Mouse (Mus musculus) neutrophil, adult 83 days (primary cell): ENCODE data around the gene F930015N05Rik. TPM values are rescaled to one million over a fixed set of nuclear protein-coding genes. Genes with fewer than 3 reads are reported as not detected.

Source experiments
- total RNA-seq, 2 experiments: library from RNA; stranded (reverse); gene quantifications; one replicate each; pipeline ENCODE4 v1.2.4; 2023

F930015N05Rik gene
- not detected for total RNA-seq

GRCm38 (mm10) chr11:64436412-64436727 lies at the start of gene F930015N05Rik:
F930015N05Rik (minus strand) TSS chr11:64436653.

DNA sequence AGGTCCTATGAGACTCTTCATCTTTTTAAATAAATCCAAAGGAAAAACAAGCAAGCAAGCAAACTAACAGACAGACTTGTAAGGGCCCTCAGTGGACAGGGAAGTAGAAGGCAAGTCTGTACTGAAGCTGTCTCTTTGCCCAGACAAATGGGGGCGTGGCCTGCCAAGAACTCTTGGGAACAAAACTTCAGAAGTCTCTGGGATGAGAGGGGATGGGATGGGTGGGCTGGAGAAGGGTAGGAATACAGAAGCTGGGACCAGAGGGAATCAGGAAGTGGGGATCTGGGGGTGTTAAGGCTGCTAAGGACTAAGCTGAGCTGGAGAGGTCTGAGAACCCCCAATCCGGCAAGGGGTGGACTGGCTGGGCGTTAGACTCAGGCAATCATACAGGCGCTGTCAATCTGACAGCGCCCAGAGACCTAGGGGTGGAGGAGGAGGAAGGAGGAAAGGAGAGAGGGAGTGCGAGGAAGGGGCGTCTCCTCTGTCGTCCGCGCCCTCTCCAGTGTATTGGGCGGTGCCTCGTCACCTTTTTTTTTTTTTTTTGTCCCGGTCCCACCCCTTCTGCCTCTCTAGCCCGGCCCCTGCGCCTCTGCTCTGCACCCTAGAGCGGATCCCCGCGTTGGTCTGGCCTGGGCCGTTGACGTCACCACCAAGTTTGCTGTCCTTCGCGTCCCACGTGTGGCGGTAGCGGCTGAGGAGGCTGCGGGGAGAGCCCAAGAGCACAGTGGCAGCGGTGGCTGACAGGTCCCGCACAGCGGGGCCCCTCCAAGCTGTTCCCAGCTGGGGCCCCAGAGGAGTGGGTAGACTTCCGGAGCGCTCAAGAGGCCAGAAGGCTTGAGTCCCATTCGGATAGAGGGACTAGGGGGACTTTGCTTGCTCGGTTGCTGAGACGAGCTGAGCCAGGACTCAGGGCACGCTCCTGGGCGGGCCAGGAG lies 1.6 kb downstream of the F930015N05Rik start, which contains the start of gene Hs3st3a1:
Gene Hs3st3a1, plus strand, starts transcription at position 722 of the 935 bp plus-strand sequence.

Other genes with a start within 250 kb of the F930015N05Rik start
- not detected for gene Hs3st3a1, start 1.3 kb downstream of the F930015N05Rik start, total RNA-seq